Mouse (Mus musculus) heart, postnatal 14 days (tissue): ENCODE measurements around the gene Tgfbr3. TPM values are rescaled to one million over a fixed set of nuclear protein-coding genes. Genes with fewer than 3 reads are reported as not detected.

Experiments used
- DNase-seq, 2 experiments: peaks; one replicate each; pipeline ENCODE4 v3.0.0; 2021 to 2022
- intact Hi-C: fragments of 180-260 bp; cut with DNase I; formaldehyde crosslinking; loops from one replicate; pipeline ENCODE4 v1.15.1; 2025
- total RNA-seq, 2 experiments: library from RNA; stranded (reverse); gene quantifications; 2 replicates each; pipeline ENCODE4 v1.2.3; 2021

Tgfbr3 gene
- total RNA-seq, 2 experiments from 2014 or later, result 47.3 to 59.0 TPM

DNA sequence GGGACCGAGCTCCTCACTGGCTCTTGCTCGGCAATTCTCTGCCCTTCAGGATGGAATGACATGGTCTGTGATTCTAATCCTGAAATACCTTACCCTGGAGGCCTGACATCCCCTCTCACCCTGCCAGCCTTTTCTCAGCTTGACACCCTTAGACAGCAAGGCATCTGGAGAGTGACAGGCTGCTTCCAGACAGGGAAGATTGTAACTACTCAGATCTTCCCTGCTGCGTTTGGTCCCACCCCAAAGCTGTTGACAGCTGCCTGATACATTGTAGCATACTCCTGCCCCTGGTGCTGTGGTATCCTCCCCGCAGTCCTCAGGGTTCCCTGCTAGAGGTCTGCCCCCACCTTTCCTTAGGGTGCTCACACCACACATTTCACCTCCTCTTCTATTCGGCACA, 160.1 kb downstream of the Tgfbr3 start:
- DNase-seq, result no peak
- intact Hi-C loops, result loop anchor here (5.0 kb wide), 1 partner anchor 158 kb away; the partner anchor contains the start of gene Tgfbr3

DNA sequence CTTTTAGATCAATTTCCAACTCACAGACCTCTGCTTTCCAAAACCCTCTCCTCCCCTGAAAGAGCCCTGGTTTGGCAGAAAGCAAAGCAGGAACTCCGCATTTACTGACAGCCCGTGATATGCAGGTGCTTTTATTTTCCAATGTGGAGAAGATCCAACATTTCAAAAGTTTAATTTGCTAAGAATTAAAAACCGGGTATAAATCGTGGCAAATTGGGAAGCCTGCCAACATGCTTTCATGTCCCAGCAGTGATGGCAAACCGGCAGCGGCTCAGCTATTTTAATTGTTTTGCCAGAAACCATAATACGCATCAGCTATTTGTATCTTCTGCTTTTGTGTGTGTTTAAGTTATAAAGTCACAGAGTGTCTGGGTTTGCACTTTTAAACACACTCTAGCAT, 162.9 kb downstream of the Tgfbr3 start:
- intact Hi-C loops, result loop anchor here (5.0 kb wide), 1 partner anchor 161 kb away; the partner anchor contains the start of gene Tgfbr3
- DNase-seq, result peak in 1 of 2 experiments; percentile 35

DNA sequence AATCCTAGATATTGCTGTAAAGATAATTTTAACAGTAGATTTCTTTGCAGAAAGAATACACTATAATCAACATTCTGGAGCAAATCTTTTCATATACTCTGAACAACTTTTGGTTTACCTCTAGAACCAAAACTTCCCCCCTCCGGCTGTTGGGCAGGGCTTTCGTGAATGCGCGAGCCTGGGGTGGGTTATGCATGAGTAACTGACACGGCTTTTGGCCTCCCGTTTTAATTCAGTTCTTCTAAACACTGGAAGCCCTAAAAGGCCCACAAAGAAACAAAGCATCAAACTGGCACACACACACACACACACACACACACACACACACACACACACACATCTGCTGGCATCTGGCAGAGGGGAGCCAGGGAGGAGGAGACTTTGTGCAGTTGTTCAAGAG, 164.3 kb downstream of the Tgfbr3 start:
- DNase-seq, result no peak
- intact Hi-C loops, result loop anchor here (5.0 kb wide), 1 partner anchor 162 kb away; the partner anchor contains the start of gene Tgfbr3

DNA sequence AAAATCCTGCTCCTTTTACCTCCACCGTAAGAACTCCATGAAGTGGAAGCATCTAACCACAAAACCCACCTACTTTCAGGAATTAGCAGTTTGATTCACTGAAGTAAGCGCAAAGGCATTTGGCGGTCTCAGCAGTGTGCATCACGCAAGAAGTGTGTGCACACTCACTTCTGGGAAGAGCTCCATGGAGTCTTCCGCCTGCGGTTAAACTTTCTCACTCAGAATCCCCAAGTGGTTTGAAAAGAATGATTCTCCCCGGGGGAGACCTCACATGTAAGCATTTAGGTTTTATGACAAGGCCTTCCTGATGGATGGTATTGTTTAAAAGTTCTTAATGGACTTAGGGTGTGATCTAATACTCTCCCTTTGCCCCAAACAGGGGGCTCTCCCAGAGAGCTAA, 164.9 kb downstream of the Tgfbr3 start:
- DNase-seq, result no peak
- intact Hi-C loops, result no loop called here

DNA sequence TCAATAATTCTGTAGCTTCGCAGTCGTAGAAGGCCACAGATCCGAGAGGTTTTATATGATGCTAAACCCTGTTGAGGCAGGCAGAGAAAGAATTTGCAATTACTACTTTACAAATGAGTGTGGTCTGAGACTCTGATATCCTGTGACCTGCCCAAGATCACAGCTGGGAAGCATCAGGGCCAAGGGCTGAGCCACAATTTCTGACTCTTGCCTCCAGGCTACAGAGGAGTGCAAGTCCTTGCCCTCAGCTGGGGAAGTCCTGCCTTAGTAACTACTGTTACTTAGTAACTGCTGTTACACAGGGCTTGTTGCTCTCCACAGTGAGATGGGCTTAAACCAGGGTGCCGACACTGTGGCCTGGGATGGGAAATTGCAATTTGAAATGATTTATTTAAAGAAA, 166.8 kb downstream of the Tgfbr3 start:
- DNase-seq, result peak in 1 of 2 experiments; percentile 47

DNA sequence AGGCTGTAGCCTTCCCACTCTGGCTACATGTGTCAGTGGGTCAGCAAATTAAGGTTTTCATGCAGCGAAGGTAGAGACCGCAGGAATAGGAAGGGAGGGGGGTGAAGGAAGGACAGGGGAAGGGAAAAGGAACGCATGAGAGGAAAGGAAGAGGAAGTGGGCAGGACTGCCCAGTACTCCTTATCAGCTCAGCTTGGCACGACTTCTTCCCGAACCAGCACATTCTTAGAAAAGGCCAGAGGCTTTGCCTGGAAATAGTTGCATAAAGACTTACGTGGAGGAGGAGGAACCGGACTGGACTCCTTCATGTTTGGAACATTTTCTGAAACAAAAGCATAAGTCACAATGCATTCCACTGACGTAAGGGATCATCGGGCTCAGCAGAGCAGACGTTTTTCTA, 168.3 kb downstream of the Tgfbr3 start:
- intact Hi-C loops, result no loop called here
- no peak for DNase-seq

More for the DNA sequence above, 166.8 kb downstream of the Tgfbr3 start:
- intact Hi-C loops, result no loop called here

DNA sequence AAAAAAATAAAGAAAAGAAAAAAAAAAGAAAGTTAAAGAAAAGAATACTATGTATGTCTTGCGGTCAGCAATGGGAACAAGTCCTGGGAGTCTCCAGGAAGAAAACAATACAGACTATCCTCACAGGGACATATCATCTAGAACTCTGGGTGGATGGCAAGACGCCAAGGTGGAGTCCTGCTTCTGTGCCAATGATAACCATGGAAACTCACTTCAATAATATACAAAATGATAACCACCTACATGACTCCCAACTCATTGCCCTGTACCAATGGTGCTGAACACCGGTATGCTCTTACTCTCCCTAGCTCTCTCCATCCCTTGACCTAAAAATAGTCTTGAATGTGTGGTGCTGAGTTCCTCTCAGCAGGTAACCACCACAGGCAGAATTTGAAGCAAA, 168.8 kb downstream of the Tgfbr3 start:
- intact Hi-C loops, result no loop called here

DNA sequence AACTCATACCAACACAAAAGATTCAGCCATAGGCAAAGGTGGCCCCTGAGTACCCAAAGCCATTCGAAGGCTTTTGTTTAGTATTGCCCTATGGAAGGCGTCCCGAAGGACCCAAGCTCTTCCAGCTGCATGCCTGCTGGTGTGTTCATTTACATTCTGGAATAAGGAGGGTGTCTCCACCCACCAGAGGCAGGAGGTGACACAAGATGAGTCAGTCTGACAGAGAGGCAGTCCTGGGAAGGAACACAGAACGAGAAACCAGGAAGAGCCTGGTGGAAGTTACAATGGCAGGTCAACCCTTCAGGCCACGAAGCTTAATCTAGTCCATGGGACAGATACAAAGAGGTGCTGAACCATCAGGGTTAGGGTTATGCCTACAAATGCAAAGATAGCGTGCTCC, 169.5 kb downstream of the Tgfbr3 start:
- intact Hi-C loops, result no loop called here
- no peak for DNase-seq

More for the DNA sequence above, 168.8 kb downstream of the Tgfbr3 start:
- DNase-seq, result peak; percentile 40 to 47

DNA sequence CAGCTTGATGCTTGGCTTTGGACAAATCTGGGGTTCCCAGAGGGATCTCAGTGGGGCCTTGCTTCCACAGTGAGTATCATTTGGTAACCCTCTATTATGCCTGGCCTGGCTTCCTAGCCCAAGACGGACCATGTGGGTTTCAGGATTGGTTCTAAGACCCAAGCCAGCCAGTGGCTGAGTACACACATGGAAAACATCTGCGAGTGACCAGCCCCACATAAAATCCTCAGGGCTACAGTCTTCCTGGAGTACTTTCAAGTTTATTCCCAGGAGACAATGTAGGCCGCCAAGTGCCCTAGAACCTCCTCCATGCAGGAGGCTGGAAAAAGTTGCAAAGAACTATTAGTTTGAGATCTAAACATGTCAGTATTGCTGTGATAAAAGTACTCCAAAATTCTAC, 172.6 kb downstream of the Tgfbr3 start:
- peak; percentile 64 to 77 for DNase-seq
- intact Hi-C loops, result no loop called here

DNA sequence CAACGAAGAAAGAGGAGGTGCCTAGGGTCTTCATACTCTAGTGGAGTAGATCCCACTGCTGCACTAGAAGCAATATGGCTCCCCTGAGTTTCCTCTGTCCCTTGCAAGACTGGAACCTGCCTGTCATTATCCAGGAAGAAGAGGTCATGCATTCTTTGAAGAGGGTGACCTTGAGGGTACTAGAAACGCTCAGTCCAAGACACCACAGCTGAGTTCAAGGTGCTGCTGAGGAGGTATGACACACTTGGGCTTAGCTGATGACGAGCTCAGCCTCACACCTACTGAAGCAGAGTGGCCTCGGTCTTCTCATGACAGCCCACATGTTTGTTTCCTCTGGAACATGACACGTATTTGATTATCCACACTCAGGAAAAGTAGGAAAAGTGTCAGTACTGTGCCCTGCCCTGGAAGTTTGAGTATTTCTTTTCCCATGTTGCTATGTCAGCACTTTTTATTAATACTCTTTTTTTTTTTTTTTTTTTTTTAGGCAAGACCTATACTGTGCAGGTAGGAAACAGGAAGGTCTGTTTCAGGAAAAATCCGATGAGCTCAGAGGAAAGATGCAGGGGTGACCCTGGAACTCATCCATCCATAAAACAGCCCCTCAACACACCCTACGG, 176.7 kb downstream of the Tgfbr3 start:
- no peak for DNase-seq
- intact Hi-C loops, result no loop called here

DNA sequence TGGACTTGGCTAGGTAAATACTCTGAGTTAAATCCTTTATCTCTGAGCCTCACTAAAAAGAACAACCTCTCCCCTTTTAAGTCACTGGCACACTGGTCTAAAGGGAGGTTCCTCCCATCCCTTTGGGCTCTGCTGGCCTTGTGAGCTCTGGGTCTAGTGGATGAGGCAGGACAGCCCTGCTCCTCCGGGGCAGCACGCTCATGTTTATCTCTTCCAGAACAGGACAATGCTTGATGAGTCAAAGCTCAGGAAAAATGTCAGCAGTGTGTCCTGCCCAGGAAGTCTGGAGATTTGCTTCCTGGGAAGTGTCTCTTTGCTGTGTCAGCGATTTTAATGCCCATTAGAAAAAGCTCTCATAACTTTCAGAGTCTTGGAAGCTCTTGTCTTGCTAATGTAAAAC, 177.6 kb downstream of the Tgfbr3 start:
- intact Hi-C loops, result no loop called here
- no peak for DNase-seq

DNA sequence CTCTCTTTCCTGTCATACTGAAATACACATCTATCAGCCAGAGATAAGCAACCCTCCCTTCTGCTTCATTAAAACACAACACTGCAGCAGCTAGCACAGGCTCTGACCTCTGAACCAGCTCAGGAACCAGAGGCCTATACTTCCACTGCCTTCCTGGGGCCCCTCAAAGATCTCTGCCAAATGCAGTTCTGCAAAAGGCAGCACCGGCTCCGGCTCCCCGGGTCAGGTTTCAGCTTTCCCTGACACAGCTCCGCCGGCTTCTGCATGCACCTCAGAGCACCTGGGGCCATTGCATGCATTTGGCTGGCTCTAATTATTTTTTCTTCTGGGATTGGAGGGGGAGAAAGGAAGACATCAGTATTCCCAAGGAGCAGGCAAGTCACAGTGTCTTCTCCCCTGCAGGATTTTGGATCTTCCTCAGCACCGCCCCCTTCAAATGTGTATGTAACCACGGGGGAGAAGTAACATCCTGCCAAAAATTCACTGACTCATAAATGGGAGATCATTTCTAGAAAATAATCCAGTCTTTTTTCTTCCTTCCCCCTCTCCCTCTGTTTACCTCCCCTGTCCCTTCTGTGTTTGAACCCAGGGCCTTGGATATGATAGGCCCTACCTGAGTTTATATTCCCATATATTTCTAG, 178.4 kb downstream of the Tgfbr3 start:
- intact Hi-C loops, result no loop called here
- DNase-seq, result no peak

DNA sequence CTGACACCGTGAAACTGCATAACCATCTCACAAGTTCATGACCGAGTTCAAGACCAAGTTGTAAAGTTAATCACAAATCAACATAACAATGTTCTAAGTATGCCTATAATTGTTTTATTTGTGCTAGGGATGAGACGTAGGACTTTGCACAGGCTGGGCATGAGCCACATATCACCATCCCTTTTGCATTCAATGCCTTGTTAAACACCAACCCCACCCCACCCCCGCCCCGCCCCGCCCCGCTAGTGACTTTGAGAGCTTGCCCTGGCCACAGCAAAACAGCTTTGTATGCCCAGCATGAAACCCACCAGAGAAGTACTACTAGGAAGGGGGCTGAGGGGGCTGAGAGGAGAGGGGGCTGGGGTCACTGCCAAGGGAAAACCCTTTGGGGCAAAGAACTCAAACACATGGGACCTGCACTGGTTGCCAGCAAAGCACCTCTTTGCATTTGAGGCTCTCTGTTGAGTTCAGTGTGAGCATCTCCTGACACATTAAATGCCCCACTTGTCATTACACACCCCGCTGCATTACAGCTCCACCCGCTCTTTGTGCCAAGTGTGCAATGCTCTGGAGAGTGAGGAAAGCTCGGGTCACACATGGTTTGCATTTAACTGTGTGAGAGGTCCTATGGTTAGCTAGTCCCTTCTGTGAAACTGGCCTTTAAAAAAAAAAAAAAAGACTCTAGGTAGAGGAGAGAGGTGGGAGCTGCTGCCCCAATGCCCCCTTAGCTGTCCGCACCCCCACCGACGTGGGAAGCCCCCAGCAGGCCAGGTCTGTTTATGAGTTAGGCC, 179.1 kb downstream of the Tgfbr3 start:
- intact Hi-C loops, result no loop called here
- no peak for DNase-seq

DNA sequence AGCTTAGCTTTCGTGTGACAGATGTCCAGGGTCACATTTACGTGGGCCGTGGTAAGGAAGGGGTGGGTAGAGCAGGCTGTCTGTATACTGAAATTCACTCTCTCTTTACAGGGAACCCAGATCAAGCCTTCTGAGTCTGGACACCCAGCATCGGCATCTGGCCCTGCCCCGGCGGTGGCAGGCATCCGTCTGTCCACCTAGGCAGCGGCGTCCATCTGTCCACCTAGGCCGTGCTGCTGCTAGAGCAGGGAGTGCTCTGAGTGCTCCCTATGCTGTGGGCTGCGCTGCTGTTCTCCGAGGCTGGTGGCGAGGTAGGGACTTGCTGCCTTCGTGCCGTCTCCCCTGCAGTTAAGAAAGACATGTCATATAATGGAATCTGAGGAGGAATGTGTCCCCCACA, 180.0 kb downstream of the Tgfbr3 start:
- intact Hi-C loops, result no loop called here
- DNase-seq, result no peak

DNA sequence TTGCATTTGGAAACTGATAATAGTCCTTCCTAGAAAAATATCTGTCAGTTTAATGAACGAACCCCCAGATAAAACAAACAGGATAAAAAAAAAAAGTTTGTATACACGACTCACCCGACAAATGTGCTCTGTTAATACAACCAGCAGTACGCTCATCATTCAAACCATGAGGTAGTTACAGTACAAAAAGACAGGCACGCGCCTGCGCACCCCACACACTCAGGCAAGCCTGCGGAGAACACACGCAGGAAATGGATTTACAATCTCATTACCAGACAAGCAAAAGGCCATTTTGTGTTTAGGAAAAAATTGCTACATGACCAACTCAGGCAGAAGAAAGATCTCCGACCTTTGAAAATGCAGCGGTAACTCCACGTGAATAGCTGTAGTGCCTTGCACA, 182.6 kb downstream of the Tgfbr3 start:
- no peak for DNase-seq
- intact Hi-C loops, result no loop called here

DNA sequence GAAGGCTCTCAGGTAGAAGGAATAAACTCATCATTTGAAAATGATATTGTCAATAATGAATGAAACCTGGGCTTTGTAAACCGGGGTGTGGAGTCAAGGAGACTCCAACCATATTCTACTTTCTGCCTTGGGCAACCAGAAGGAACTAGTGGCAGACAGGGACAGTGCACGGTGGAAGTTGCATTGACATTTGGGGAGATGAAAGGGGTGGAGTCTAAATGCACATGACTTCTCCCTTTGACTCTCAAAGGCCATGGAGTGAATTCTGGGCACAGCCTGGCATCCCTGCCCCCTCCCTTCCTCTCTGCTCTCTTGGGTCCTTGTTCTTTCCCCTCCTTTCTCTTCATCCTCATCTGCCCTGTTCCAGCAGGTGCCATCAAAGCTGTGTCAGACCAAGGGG, 183.3 kb downstream of the Tgfbr3 start:
- intact Hi-C loops, result no loop called here
- DNase-seq, result no peak

DNA sequence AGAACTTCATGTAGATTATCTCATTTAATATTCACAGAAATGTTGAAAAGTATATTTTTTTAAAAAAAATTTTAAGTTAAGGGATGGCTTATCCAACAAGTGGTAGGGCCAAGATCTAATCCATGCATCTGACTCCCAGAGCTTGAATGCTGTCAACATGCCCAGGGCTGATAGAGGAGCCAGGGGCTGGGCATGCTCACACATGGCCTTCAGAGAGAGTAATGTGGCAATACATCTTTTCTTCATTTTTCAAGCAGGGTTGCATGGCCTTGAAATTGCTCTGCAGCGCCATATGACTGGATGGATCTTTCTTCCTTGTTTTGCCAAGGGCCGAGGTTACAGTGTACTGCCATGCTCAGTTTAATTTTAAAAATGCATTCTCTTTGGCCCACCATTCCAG, 185.8 kb downstream of the Tgfbr3 start:
- no peak for DNase-seq
- intact Hi-C loops, result no loop called here

DNA sequence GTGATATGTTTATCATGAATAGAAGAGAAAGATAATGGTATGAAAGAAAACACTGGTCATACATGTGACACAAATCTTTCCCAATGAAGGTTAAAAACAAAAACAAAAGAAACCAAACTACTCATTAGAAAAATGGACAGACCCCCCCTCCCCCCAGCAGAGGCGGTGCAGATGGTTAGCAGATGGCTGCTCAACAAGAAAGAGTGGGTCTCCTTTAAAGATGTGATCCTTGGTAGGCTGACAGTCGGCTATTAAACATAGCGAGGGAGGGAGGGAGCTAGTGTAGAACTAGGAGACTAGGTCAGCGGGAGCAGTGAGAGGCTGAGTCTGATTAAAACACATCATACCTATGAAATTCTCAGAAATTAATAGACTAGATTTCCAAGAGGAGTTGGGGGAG, 186.5 kb downstream of the Tgfbr3 start:
- intact Hi-C loops, result no loop called here
- DNase-seq, result no peak

DNA sequence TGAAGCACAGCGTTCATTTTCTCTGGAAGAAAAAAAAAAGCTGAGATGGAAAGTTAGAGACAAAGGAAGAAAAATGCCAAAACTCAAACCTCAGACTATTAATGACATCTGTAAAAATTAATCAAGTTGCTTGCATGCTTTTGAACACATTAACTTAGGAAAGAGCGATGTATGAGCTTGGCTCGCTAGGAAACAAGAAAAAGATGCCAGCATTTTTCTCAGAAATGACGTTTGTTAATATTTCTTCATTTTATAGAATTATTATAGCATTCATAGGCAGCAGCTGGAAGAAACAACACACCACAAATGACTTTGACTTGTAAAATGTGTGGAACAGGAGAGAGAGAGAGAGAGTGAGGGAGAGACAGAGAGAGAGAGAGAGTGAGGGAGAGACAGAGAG, 187.7 kb downstream of the Tgfbr3 start:
- DNase-seq, result no peak
- intact Hi-C loops, result no loop called here

DNA sequence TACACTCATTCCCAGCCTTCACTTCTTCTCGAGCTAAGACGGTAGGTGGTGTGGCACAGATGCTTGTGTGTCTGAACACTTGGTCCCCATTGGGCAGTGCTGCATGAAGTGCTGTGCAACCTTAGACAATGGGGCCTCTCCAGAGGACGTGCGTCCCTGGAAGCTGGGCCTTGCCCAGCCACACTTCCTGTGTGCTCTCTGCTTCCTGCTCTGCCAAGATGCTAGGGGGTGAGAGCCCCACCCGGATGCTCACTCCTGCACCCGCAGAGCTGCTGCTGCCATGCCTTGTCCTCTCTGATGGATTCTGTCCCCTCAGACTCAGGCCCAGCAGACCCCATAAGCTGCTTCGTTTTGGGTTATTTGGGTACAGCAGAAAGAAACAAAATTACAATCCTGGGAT, 188.3 kb downstream of the Tgfbr3 start:
- intact Hi-C loops, result no loop called here
- no peak for DNase-seq

DNA sequence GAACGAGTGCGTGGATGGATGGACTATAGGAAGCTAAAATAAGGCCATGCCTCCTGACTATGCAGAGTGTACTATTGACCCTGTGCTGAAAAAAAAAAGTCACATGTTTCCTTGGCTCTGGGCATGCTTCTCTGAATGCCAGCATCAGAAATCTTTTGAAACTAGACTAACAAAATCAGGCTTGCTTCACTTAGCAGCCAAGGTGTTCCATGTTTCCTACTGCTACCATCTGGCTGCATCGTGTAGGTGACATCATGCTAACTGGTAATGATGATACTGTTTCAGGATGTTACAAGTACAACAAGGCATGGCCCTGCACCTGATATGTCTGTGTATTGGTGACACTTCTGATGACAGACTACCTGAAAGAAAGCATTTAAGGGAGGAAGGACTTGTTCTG, 189.8 kb downstream of the Tgfbr3 start:
- intact Hi-C loops, result no loop called here
- DNase-seq, result no peak

DNA sequence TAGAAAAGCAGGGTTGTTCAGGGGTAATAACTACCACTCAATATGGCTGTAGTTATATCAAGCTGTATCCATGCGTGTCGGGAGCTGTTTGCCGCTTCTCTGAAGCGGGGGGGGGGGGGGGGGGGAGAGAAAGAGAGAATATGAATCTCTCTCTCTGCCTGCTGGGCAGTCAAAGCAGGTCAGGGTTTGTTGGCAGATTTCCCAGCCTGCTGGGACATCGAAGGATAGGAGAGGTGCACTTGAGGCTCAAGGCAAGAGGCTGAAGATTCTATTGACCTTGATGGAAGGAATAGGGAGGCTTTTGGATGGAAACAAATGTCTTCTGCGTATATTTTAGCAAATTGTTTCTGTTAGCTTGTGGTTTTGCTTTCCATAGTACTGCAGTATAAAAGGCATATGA, 190.4 kb downstream of the Tgfbr3 start:
- DNase-seq, result peak in 1 of 2 experiments; percentile 46
- intact Hi-C loops, result no loop called here
